Mouse (Mus musculus) midbrain, embryonic 16.5 days (tissue): ENCODE results near the gene Pgd. TPM values are rescaled to one million over a fixed set of nuclear protein-coding genes. Genes with fewer than 3 reads are reported as not detected.

Experiments
- ATAC-seq: fragments of 200-750 bp; cut with Nextera tagmentation; 2 replicates; pipeline ENCODE4 v1.8.0; 2017; ENCODE audit warnings: moderate TSS enrichment
- H3K27ac ChIP-seq: fragments of 300-500 bp; sonication (generic); 2 replicates; pipeline ENCODE4 v1.5.1; 2014; ENCODE audit warnings: mild to moderate bottlenecking, low read length, mixed read lengths
- H3K27me3 ChIP-seq: fragments of 300-500 bp; sonication (generic); 2 replicates; pipeline ENCODE4 v1.6.1; 2014; ENCODE audit warnings: low read depth, low read length, mixed read lengths; ENCODE audit not compliant: control insufficient read depth, insufficient read depth
- H3K36me3 ChIP-seq: fragments of 300-500 bp; sonication (generic); 2 replicates; pipeline ENCODE4 v1.6.1; 2014; ENCODE audit warnings: mild to moderate bottlenecking, low read length, moderate library complexity, mixed read lengths; ENCODE audit not compliant: control insufficient read depth, insufficient read depth
- H3K4me1 ChIP-seq: fragments of 300-500 bp; sonication (generic); 2 replicates; pipeline ENCODE4 v1.6.1; 2014; ENCODE audit warnings: mild to moderate bottlenecking, low read length, mixed read lengths; ENCODE audit not compliant: control insufficient read depth, insufficient read depth
- H3K4me2 ChIP-seq: fragments of 300-500 bp; sonication (generic); 2 replicates; pipeline ENCODE4 v1.6.1; 2014; ENCODE audit warnings: mild to moderate bottlenecking, low read length, mixed read lengths
- H3K4me3 ChIP-seq: fragments of 300-500 bp; sonication (generic); 2 replicates; pipeline ENCODE4 v1.5.1; 2014; ENCODE audit warnings: low read depth, mild to moderate bottlenecking, low read length, moderate library complexity, mixed read lengths
- H3K9ac ChIP-seq: fragments of 300-500 bp; sonication (generic); 2 replicates; pipeline ENCODE4 v1.6.1; 2014; ENCODE audit warnings: low read depth, low read length, mixed read lengths
- H3K9me3 ChIP-seq: fragments of 300-500 bp; sonication (generic); replicated peaks from 2 replicates; pipeline ENCODE4 v1.6.1; 2014; ENCODE audit warnings: mild to moderate bottlenecking, low read length, mixed read lengths; ENCODE audit not compliant: control insufficient read depth, poor library complexity, severe bottlenecking
- WGBS: fragments of 180-500 bp; shearing (Covaris S2); extraction: QIAGEN DNeasy Blood & Tissue Kit; methylation state at CpG from one replicate; pipeline ENCODE4 v1.1.7; 2014; 5-methylcytosine and 5-hydroxymethylcytosine counted together
- polyA plus RNA-seq: library from polyadenylated mRNA; unstranded; fragments of >200 nt; fragmentation: Nextera tagmentation; extraction: Ambion mirVana; gene quantifications from 2 replicates; pipeline ENCODE4 v1.2.1, GENCODE M21; 2015

The Pgd gene
- polyA plus RNA-seq, 1 experiment from 2014 or later, result 114 TPM

- WGBS, result 94% methylated on average over 6 of the region's 6 CpGs
- Histone ChIP-seq H3K4me2 (no peak overlapping the region), H3K9ac (no peak overlapping the region), H3K27me3 (no peaks in the 10 kb centered on the region), H3K4me3 (no peak overlapping the region), H3K36me3 (peaks cover 36% of the 10 kb centered on the region), H3K27ac (no peak overlapping the region), H3K4me1 (peaks cover 9% of the 10 kb centered on the region), H3K9me3 (no peaks in the 10 kb centered on the region)
- no peak for ATAC-seq
These were observed 5.4 kb downstream of the Pgd start for GRCm38 (mm10) chr4:149161166-149161565.

- Histone ChIP-seq H3K4me1 (no peaks in the 10 kb centered on the region; the same call in 1 of the 2 replicates), H3K9ac (no peak overlapping the region), H3K4me3 (no peak overlapping the region), H3K36me3 (peaks cover 47% of the 10 kb centered on the region), H3K9me3 (no peaks in the 10 kb centered on the region), H3K4me2 (no peak overlapping the region), H3K27me3 (no peaks in the 10 kb centered on the region), H3K27ac (no peak overlapping the region)
- no peak for ATAC-seq
- WGBS, result 91% methylated on average over 13 of the region's 13 CpGs
These were observed 6.7 kb downstream of the Pgd start for GRCm38 (mm10) chr4:149159891-149160290.

GRCm38 (mm10) chr4:149159203-149159602 lies 7.4 kb downstream of the Pgd start:
- WGBS, result 94% methylated on average over 2 of the region's 2 CpGs
- Histone ChIP-seq H3K27me3 (no peaks in the 10 kb centered on the region), H3K4me3 (no peak overlapping the region), H3K9me3 (no peaks in the 10 kb centered on the region), H3K36me3 (peaks cover 49% of the 10 kb centered on the region), H3K4me2 (no peak overlapping the region), H3K27ac (no peak overlapping the region), H3K9ac (peak overlapping the region; percentile 34; the same call in 1 of the 2 replicates), H3K4me1 (no peaks in the 10 kb centered on the region)
- ATAC-seq, result no peak

- H3K4me2 ChIP-seq, result no peak overlapping the region
- no peak overlapping the region for H3K4me3 ChIP-seq
- ATAC-seq, result no peak
- H3K4me1 ChIP-seq, result no peaks in the 10 kb centered on the region
- peaks cover 66% of the 10 kb centered on the region for H3K36me3 ChIP-seq
- WGBS, result 91% methylated on average over 8 of the region's 8 CpGs
- H3K27ac ChIP-seq, result no peak overlapping the region
- no peaks in the 10 kb centered on the region for H3K9me3 ChIP-seq
- H3K9ac ChIP-seq, result no peak overlapping the region
- H3K27me3 ChIP-seq, result no peaks in the 10 kb centered on the region
These were observed 9.1 kb downstream of the Pgd start for GRCm38 (mm10) chr4:149157415-149157973.

DNA sequence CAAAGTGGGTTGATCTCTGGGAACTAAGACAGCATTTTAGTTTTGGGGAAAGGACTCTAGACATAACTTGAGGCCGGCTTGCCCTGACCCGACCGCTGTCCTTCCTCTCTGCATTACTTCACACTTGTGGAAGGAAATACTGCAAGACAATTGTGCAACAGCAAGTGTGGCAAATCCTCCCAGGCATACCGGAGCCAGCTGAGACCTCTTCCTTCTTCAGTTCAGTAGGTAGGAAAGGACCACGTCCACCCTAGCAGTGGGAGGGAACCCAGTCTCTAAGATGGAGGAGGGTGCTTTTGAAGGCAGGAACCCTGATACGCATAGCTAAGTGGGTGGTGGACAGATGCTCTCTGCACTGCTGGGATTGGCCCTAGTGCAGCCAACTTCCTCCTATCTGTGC lies 10.9 kb downstream of the Pgd start:
- Histone ChIP-seq H3K4me3 (no peak overlapping the region), H3K27me3 (no peaks in the 10 kb centered on the region), H3K4me1 (no peaks in the 10 kb centered on the region), H3K9me3 (no peaks in the 10 kb centered on the region), H3K36me3 (peaks cover 73% of the 10 kb centered on the region), H3K27ac (no peak overlapping the region), H3K4me2 (no peak overlapping the region), H3K9ac (no peak overlapping the region)
- no peak for ATAC-seq
- 93% methylated on average over 6 of the region's 6 CpGs for WGBS

- no peak overlapping the region for H3K9ac ChIP-seq
- no peaks in the 10 kb centered on the region for H3K27me3 ChIP-seq
- no peaks in the 10 kb centered on the region for H3K9me3 ChIP-seq
- no peak overlapping the region for H3K4me3 ChIP-seq
- no peak overlapping the region for H3K27ac ChIP-seq
- peaks cover 70% of the 10 kb centered on the region for H3K36me3 ChIP-seq
- no peak overlapping the region for H3K4me2 ChIP-seq
- H3K4me1 ChIP-seq, result no peaks in the 10 kb centered on the region
- no peak for ATAC-seq
- WGBS, result 97% methylated on average over 7 of the region's 7 CpGs
These were observed 11.7 kb downstream of the Pgd start for GRCm38 (mm10) chr4:149154859-149155258.

DNA sequence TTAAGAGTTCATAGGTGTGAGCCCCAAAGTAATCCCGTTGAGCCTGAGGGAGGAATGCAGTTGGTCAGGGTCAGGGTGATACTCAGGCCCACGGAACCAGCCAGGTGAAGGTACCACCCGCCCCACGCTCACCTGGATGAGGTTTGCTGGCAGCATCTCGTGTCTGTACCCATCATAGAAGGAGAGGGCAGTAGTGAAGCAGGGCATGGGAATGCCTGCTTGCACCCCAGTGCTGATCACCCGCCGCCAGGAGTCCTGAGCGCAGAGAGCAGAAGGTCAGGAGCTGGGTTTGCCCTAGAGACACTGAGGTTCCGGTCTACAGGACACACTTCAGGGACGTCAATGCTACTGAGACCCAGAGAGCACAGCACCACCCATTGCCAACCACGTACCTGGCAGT lies 15.8 kb downstream of the Pgd start:
- no peaks in the 10 kb centered on the region for H3K4me1 ChIP-seq
- WGBS, result 95% methylated on average over 11 of the region's 11 CpGs

DNA sequence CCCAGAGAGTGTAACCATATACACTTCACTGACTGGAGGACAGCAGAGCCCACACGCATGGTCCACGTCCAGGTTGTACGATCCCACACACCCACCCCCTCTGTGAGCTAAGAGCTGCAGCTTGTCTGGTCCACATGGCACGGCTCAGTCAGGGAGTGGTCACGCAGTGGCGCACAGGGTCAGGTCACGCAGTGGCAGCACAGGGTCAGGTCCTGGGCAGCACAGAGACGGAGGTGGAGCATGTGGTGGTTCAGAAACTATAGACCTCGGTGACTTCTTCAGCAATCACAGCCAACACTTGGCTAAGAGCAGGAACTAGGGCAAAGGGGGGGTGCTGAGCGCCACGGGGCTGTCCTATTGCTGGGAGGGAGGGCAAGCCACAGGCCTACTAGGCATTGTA lies 16.3 kb downstream of the Pgd start:
- peaks cover 43% of the 10 kb centered on the region for H3K36me3 ChIP-seq
- H3K9ac ChIP-seq, result no peak overlapping the region
- 77% methylated on average over 11 of the region's 11 CpGs for WGBS

More for the DNA sequence above, 15.8 kb downstream of the Pgd start:
- H3K36me3 ChIP-seq, result peaks cover 47% of the 10 kb centered on the region
- ATAC-seq, result no peak
- no peak overlapping the region for H3K27ac ChIP-seq
- no peak overlapping the region for H3K9ac ChIP-seq
- no peaks in the 10 kb centered on the region for H3K9me3 ChIP-seq
- H3K4me3 ChIP-seq, result no peak overlapping the region
- H3K27me3 ChIP-seq, result no peaks in the 10 kb centered on the region
- H3K4me2 ChIP-seq, result no peak overlapping the region

GRCm38 (mm10) chr4:149149611-149150010 lies 17.0 kb downstream of the Pgd start:
- no peaks in the 10 kb centered on the region for H3K4me1 ChIP-seq
- H3K9me3 ChIP-seq, result no peaks in the 10 kb centered on the region
- H3K27me3 ChIP-seq, result no peaks in the 10 kb centered on the region
- H3K4me2 ChIP-seq, result no peak overlapping the region
- H3K27ac ChIP-seq, result no peak overlapping the region
- H3K4me3 ChIP-seq, result no peak overlapping the region
- H3K9ac ChIP-seq, result no peak overlapping the region
- ATAC-seq, result no peak
- 84% methylated on average over 7 of the region's 7 CpGs for WGBS
- H3K36me3 ChIP-seq, result peaks cover 37% of the 10 kb centered on the region

More for the DNA sequence above, 16.3 kb downstream of the Pgd start:
- Histone ChIP-seq H3K4me2 (no peak overlapping the region), H3K27ac (no peak overlapping the region), H3K9me3 (no peaks in the 10 kb centered on the region), H3K4me1 (no peaks in the 10 kb centered on the region), H3K27me3 (no peaks in the 10 kb centered on the region), H3K4me3 (no peak overlapping the region)
- ATAC-seq, result no peak
